Comparison of ENCODE assay signal across 15 mouse cellular contexts in the genomic region with DNA sequence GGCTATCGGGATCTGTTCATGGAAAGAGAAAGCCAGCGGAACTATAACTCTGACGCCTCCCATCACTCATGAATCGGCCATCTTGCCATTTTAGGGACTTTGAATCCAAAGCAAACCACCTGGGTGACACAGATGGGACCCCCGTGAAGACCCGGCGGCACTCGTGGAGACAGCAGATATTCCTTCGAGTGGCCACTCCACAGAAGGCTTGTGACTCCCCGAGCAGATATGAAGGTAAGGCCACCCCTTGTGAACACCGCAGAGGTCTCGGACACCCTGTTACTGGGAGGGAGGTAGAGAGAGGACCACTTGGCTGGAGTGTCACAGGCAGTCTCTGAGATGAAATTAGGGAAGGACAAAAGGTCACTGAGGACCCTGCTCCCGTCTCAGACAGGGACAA.
"Had no signal": no experiment of that assay in that cellular context is flagged by ENCODE, and none has a peak within 500 bp of the region (broad histone marks: within the 10 kb centered on the region; RNA-seq: fewer than 3 reads in every experiment).

No protein-coding gene starts in this region.

- DNase-seq: heart, postnatal 14 days; heart, postnatal 36 days; heart, postnatal 4 days; kidney, adult 11 months; kidney, adult 18-20 months; kidney, adult 2 months; kidney, adult 8-10 months; kidney, adult 9 months; kidney, postnatal 10 days; kidney, postnatal 14 days; kidney, postnatal 25 days; kidney, postnatal 36 days; kidney, postnatal 4 days; layer of hippocampus, adult 9-11 months; layer of hippocampus, postnatal 36 days had no signal
